Mouse (Mus musculus) heart, embryonic 16.5 days (tissue): Measurements from ENCODE around the gene Fam189b. TPM values are rescaled to one million over a fixed set of nuclear protein-coding genes. Genes with fewer than 3 reads are reported as not detected.
A peak's percentile ranks its signal among the peaks of the same experiment; 100 is the strongest.
"Not testable (repeated sequence)": the region's sequence is repeated elsewhere in the genome, so short reads cannot be mapped to it uniquely, and the experiment has no call there.

Experiments used
- ATAC-seq: fragments of 200-750 bp; cut with Nextera tagmentation; replicated peaks from 2 replicates; pipeline ENCODE4 v1.8.0; 2017; ENCODE audit warnings: moderate number of reproducible peaks; ENCODE audit not compliant: insufficient read depth, low FRiP score; ENCODE audit errors: extremely low read depth
- H3K27ac ChIP-seq: fragments of 300-500 bp; sonication (generic); 2 replicates; pipeline ENCODE4 v1.5.1; 2014; ENCODE audit warnings: mild to moderate bottlenecking, low read length, control low read depth, moderate library complexity
- H3K27me3 ChIP-seq: fragments of 300-500 bp; sonication (generic); 2 replicates; pipeline ENCODE4 v1.6.1; 2014; ENCODE audit warnings: low read length, mixed read lengths; ENCODE audit not compliant: control insufficient read depth, insufficient read depth
- H3K36me3 ChIP-seq: fragments of 300-500 bp; sonication (generic); 2 replicates; pipeline ENCODE4 v1.6.1; 2014; ENCODE audit not compliant: control insufficient read depth, insufficient read depth
- H3K4me1 ChIP-seq: fragments of 300-500 bp; sonication (generic); 2 replicates; pipeline ENCODE4 v1.6.1; 2014; ENCODE audit warnings: low read length, mixed read lengths; ENCODE audit not compliant: control insufficient read depth, insufficient read depth
- H3K4me2 ChIP-seq: fragments of 300-500 bp; sonication (generic); 2 replicates; pipeline ENCODE4 v1.6.1; 2014; ENCODE audit warnings: low read depth, mild to moderate bottlenecking, control low read depth, low read length
- H3K4me3 ChIP-seq: fragments of 300-500 bp; sonication (generic); 2 replicates; pipeline ENCODE4 v1.5.1; 2014; ENCODE audit warnings: mild to moderate bottlenecking, control low read depth, low read length
- H3K9ac ChIP-seq: fragments of 300-500 bp; sonication (generic); 2 replicates; pipeline ENCODE4 v1.6.1; 2014; ENCODE audit warnings: low read length, control low read depth
- H3K9me3 ChIP-seq: fragments of 300-500 bp; sonication (generic); replicated peaks from 2 replicates; pipeline ENCODE4 v1.6.1; 2016; ENCODE audit warnings: low read length; ENCODE audit not compliant: control insufficient read depth
- WGBS: fragments of 180-500 bp; shearing (Covaris S2); extraction: QIAGEN DNeasy Blood & Tissue Kit; methylation state at CpG from one replicate; pipeline ENCODE4 v1.1.7; 2014; 5-methylcytosine and 5-hydroxymethylcytosine counted together
- polyA plus RNA-seq: library from polyadenylated mRNA; unstranded; fragments of >200 nt; fragmentation: Nextera tagmentation; extraction: Ambion mirVana; gene quantifications from 2 replicates; pipeline ENCODE4 v1.2.1, GENCODE M21; 2015

Fam189b gene
- polyA plus RNA-seq, 1 experiment from 2014 or later, result 17.7 TPM

GRCm38 (mm10) chr3:89148567-89148966, 34.4 kb upstream of the Fam189b start:
- no peak overlapping the region for H3K4me2 ChIP-seq
- no peak overlapping the region for H3K9ac ChIP-seq
- no peak overlapping the region for H3K27ac ChIP-seq
- H3K4me1 ChIP-seq, result peaks cover 2% of the 10 kb centered on the region; the same call in 1 of the 2 replicates
- no peaks in the 10 kb centered on the region for H3K36me3 ChIP-seq
- 73% methylated on average over 14 of the region's 14 CpGs for WGBS
- ATAC-seq, result no peak
- peaks cover 60% of the 10 kb centered on the region for H3K27me3 ChIP-seq
- H3K4me3 ChIP-seq, result no peak overlapping the region
- H3K9me3 ChIP-seq, result no peaks in the 10 kb centered on the region

GRCm38 (mm10) chr3:89152084-89152835, 30.7 kb upstream of the Fam189b start:
- Histone ChIP-seq H3K4me1 (peaks cover 2% of the 10 kb centered on the region; the same call in 1 of the 2 replicates), H3K9ac (no peak overlapping the region), H3K27me3 (peaks cover 37% of the 10 kb centered on the region), H3K27ac (no peak overlapping the region), H3K9me3 (no peaks in the 10 kb centered on the region), H3K4me2 (no peak overlapping the region), H3K36me3 (no peaks in the 10 kb centered on the region), H3K4me3 (no peak overlapping the region)
- no peak for ATAC-seq
- 43% methylated on average over 17 of the region's 17 CpGs for WGBS

- H3K4me1 ChIP-seq, result peaks cover 6% of the 10 kb centered on the region
- no peak overlapping the region for H3K4me2 ChIP-seq
- no peak for ATAC-seq
- H3K4me3 ChIP-seq, result no peak overlapping the region
- no peaks in the 10 kb centered on the region for H3K9me3 ChIP-seq
- no peak overlapping the region for H3K9ac ChIP-seq
- H3K27ac ChIP-seq, result no peak overlapping the region
- 78% methylated on average over 8 of the region's 8 CpGs for WGBS
- peaks cover 12% of the 10 kb centered on the region for H3K27me3 ChIP-seq
- no peaks in the 10 kb centered on the region for H3K36me3 ChIP-seq
Measured at GRCm38 (mm10) chr3:89156951-89157350, 26.0 kb upstream of the Fam189b start.

- 12% methylated on average over 7 of the region's 7 CpGs for WGBS
Measured at GRCm38 (mm10) chr3:89158651-89159050, 24.3 kb upstream of the Fam189b start.

GRCm38 (mm10) chr3:89159211-89159610, 23.7 kb upstream of the Fam189b start:
- Histone ChIP-seq H3K9ac (no peak overlapping the region), H3K27ac (no peak overlapping the region), H3K4me1 (peaks cover 12% of the 10 kb centered on the region), H3K27me3 (peaks cover 12% of the 10 kb centered on the region), H3K36me3 (no peaks in the 10 kb centered on the region), H3K4me3 (peak overlapping the region; percentile 66), H3K9me3 (no peaks in the 10 kb centered on the region), H3K4me2 (peak overlapping the region; percentile 90)
- ATAC-seq, result no peak
- 2% methylated on average over 13 of the region's 13 CpGs for WGBS

More at GRCm38 (mm10) chr3:89158651-89159050, 24.3 kb upstream of the Fam189b start:
- Histone ChIP-seq H3K27ac (no peak overlapping the region), H3K4me1 (peaks cover 7% of the 10 kb centered on the region), H3K9me3 (no peaks in the 10 kb centered on the region), H3K36me3 (no peaks in the 10 kb centered on the region), H3K9ac (no peak overlapping the region), H3K27me3 (peaks cover 12% of the 10 kb centered on the region), H3K4me2 (no peak overlapping the region), H3K4me3 (no peak overlapping the region)
- no peak for ATAC-seq

- under 1% methylated on average over 63 of the region's 66 CpGs for WGBS
- H3K4me1 ChIP-seq, result peaks cover 13% of the 10 kb centered on the region
- peak within 1 kb of the TSS; percentile 90 for H3K4me2 ChIP-seq
- H3K27ac ChIP-seq, result no peak within 1 kb of the TSS
- H3K9me3 ChIP-seq, result no peaks in the 10 kb centered on the region
- no peaks in the 10 kb centered on the region for H3K36me3 ChIP-seq
- H3K27me3 ChIP-seq, result peaks cover 12% of the 10 kb centered on the region
- 0 out of 2 replicates have a peak, but pooled peaks have one; percentile 20 for ATAC-seq
- peak within 1 kb of the TSS; percentile 58 for H3K9ac ChIP-seq
- H3K4me3 ChIP-seq, result peak within 1 kb of the TSS; percentile 66
Measured at GRCm38 (mm10) chr3:89159616-89160344, 23.2 kb upstream of the Fam189b start, which contains the start of gene Hcn3. Hcn3 (minus strand) TSS chr3:89160196.

GRCm38 (mm10) chr3:89161207-89161606, 21.7 kb upstream of the Fam189b start:
- H3K4me2 ChIP-seq, H3K36me3 ChIP-seq, ATAC-seq, H3K27ac ChIP-seq, H3K9me3 ChIP-seq, H3K4me3 ChIP-seq, H3K9ac ChIP-seq: not testable (repeated sequence)
- Histone ChIP-seq H3K4me1 (peaks cover 23% of the 10 kb centered on the region), H3K27me3 (peaks cover 12% of the 10 kb centered on the region)

- Histone ChIP-seq H3K4me2 (no peak overlapping the region), H3K9ac (no peak overlapping the region), H3K4me3 (no peak overlapping the region), H3K36me3 (no peaks in the 10 kb centered on the region), H3K27ac (no peak overlapping the region), H3K9me3 (no peaks in the 10 kb centered on the region), H3K4me1 (peaks cover 25% of the 10 kb centered on the region), H3K27me3 (peaks cover 12% of the 10 kb centered on the region)
- 69% methylated on average over 4 of the region's 4 CpGs for WGBS
- ATAC-seq, result no peak
Measured at GRCm38 (mm10) chr3:89161786-89162185, 21.2 kb upstream of the Fam189b start.

GRCm38 (mm10) chr3:89163123-89163522, 19.8 kb upstream of the Fam189b start:
- WGBS, result 77% methylated on average over 1 of the region's 1 CpGs
- peaks cover 25% of the 10 kb centered on the region for H3K4me1 ChIP-seq
- no peak for ATAC-seq
- H3K9me3 ChIP-seq, result no peaks in the 10 kb centered on the region
- H3K27me3 ChIP-seq, result peaks cover 12% of the 10 kb centered on the region
- H3K4me2 ChIP-seq, result no peak overlapping the region
- no peak overlapping the region for H3K27ac ChIP-seq
- peaks cover 8% of the 10 kb centered on the region for H3K36me3 ChIP-seq
- no peak overlapping the region for H3K9ac ChIP-seq
- H3K4me3 ChIP-seq, result no peak overlapping the region
